Mouse (Mus musculus) megakaryocyte-erythroid progenitor cell, adult 5-6 weeks (primary cell): ENCODE measurements around the gene Egflam. TPM values are rescaled to one million over a fixed set of nuclear protein-coding genes. Genes with fewer than 3 reads are reported as not detected.

Experiments
- ATAC-seq: replicated peaks from 2 replicates; pipeline ENCODE4 v1.8.0; 2016; ENCODE audit warnings: mild to moderate bottlenecking, inconsistent platforms; ENCODE audit not compliant: severe bottlenecking, poor library complexity, low FRiP score, low TSS enrichment
- total RNA-seq, 2 experiments: library from RNA; stranded (forward) in 1 of 2; stranded (reverse) in 1 of 2; fragments of 200-1000, 215-1000 nt in 1 of 2; fragments of >200 nt in 1 of 2; fragmentation: Nextera tagmentation in 1 of 2; gene quantifications; 2 replicates each; pipeline ENCODE4 v1.2.3; 2014 to 2017

Gene Egflam
- total RNA-seq, 2 experiments from 2014 or later = not detected

DNA sequence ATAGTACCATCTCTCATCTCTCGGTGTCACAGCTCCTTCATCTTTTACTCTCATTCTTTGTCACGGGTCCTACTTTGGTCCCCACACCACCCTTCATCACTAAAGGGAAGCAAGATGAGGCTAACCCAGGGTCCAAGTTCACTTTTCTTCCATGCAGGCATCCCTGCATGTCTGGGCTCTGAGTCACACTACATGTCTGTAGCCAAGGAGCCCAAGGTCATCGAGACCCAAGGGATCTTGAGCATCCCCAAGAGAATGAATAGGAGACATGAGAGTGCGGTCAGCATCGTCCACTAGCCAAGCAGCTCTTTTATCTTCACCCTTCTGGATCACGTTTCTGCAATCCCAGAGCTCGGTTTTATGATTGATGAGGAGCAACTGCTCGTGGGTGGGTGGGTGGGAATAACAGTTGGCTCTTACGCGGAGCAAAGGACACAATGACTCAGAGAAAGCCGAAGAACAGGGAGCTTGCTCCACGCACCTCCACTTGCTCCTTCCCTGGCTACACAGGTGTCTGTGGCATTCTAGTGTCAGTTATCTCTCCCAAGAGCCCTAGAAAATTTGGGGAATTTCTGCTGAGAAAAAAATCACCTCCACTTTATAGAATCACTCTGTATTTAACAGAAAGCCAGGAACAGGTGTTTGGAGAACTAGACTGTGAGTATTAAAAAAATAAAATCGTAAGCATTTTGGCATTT, 164.7 kb downstream of the Egflam start:
- ATAC-seq = no peak

DNA sequence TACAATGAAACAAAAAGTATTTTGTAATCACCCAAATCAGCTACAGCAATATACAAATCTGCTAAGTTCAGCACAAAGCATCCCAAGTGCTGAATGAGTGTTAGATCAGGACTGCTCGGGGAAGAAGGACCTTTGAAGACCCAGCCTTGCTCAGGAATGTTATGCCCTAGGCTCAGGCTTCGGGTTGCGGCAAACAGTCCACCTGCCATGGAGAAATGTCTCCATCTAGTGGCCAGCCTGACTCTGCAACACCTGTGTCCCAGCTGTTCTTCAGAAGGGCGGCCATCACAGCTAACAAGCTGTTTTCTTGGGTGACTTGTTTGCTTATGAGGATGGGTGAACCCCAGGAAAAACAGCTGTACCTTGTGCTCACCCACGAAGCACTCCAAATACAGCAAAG, 172.0 kb downstream of the Egflam start:
- ATAC-seq = peak; percentile 93

DNA sequence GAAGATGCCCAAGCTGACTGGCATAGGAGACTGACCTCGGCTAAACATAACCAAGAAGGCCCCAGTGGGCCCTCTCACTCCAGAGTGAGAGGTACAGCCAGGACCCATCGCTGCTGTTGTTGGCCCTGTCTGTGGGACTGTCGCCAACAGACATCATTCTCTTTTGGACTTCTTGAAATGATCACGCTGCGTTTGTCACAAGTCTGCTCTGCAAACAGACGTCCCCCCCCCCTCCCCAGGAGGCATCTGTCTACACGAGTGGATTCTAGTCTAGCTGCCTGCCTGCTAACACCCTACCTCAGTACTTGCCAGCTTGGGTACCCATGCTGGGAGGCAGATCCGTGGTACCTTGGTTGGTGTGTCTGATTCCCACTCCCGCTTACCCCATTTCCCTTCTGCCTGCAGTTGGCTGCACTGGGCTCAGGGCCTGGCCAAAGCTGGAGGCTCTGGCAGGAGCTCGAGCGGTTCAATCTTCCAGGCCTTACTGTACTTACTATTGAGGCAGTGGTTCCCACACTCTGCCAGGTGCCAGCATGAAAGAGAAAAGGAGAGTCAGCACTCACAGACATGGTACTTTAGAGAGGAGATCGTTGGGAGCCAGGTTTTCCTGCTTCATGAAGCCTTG, 173.9 kb downstream of the Egflam start:
- ATAC-seq = no peak

DNA sequence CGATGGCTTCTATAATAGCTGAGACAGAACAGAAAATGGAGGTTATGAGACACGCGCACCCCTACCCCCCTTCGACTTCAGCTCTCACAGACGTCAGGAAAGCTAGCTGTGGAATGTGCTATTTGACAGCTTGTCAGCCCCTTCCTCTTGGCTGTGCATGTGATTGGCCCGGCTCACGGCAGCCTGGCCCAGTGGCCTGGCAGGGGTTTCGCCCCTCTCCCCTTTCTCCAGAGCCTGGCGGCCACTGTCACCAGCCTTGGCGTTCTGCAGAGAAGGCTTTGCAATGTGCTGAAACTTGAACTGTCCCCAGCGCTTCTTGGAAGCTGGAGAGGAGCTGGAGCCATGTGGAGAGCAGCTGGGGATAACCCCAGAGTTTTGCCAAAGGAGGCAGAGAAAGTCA, 175.4 kb downstream of the Egflam start:
- ATAC-seq = no peak

DNA sequence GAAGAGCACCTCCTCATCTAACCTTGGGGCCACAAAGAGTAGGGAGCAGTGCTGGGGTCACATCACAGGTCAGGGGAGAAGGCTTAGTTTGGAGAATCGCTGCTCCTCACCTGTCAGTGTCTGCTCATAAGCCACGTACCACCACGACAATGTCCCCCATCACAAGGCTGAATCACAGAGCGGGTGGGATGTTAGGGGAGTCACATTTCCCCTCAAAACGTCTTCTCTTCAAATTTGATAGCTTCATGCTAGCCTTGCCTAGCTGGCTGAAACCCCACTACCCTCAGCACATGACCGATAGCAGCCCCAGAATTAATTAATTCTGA, 181.0 kb downstream of the Egflam start:
- ATAC-seq = no peak

DNA sequence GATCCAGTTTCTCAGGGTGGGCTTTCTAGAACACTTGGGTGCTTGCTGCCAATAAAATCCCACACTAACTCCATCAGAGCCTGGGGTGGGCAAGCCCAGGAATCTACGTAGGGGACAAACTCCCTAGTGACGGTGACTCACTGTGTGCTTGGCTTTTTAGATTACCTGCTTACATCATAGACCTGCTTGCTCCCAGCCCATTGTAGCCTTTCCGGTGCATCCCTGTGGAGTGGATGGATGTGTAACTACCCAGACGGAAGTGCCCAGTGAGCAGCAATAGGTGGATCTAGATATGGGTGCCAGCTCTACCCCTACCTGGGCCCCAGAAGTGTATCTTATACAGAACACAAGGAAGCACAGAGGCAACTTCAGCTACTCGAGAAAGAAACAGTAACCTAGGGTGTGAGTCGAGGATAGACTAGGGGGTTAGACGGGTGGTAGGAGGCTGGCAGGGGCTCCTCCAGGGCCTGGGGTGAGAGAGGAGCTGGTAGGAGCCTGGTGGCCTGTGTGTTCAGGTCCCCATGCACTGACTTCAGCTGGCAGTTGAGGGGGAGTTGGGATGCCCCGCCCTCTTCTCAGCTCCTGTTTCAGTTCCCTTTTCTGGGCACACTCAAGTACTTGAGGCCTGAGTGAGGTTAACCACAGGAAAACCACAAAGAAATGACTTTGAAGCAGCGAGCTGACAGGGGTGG, 181.5 kb downstream of the Egflam start:
- peak; percentile 69 for ATAC-seq

DNA sequence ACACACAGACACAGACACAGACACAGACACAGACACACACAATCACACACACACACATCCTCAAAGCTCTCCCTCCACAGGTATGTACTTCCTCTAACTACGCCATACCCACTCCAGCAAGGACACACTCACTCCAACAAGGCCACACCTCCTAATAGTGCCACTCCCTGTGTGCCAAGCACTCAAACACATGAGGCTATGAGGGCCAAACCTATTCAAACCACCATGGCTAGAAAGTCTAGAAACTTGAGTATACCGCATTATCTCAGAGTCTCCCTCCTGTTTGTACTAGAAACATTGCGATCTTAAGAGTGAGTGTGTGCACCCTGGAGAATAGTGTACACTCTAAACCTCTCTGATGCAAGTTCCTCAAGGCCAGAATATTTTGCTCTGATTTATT, 182.3 kb downstream of the Egflam start:
- ATAC-seq = no peak

DNA sequence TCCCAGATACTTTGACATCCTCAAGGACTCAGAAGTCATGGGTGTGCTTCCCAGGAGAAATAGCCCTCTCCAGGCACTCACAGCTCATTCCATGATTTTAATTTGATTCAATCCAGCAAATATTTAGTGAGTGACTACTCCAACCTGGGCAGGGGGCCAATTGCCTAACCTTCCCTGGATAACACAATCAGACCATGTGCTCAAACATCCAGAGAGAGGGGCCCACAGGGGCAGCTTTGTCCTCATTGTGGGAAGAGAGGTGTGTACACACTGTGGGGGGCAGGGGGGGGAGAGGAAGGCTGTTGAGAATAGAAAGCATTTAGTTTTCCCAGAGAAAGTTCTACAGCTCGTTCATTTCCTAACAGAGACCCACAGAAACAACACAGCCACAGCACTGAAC, 184.5 kb downstream of the Egflam start:
- no peak for ATAC-seq

DNA sequence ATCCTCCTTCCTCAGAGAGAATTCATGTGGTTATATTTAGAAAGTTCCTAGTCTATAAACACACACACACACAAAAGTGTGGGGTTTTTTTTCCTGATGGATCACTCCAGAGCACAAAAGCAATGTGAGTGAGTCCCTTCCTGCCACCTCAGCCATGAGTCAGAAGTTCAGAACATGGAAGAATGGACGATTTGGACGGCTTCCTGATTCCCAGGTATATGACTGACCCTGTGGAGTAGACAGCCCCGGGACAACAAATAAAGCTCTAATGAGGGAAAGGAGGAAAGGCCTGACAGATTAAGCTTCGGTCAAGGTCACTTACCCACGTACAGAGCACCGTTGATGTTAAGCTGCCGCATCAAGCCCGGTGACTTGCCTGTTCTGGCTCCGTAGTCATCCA, 190.0 kb downstream of the Egflam start:
- no peak for ATAC-seq

DNA sequence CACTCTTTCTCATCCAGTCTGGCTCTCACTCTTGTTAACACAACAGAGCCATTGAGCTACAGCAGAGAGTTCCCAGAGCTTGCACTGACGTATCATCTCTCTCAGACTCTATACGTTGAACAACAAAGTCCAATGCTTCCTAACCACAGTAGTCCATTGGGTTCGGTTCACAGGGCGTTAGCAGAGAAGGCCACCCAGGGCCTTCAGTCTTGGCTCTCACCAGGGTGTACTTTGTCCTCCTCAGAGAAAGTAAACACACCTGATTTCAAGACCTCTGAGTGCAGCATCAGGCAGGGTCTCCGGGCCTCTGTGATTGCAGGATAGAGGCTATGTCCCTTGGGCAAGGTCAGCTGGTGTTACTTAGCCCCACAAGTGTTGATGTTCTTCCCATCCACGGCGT, 190.9 kb downstream of the Egflam start:
- ATAC-seq = no peak

DNA sequence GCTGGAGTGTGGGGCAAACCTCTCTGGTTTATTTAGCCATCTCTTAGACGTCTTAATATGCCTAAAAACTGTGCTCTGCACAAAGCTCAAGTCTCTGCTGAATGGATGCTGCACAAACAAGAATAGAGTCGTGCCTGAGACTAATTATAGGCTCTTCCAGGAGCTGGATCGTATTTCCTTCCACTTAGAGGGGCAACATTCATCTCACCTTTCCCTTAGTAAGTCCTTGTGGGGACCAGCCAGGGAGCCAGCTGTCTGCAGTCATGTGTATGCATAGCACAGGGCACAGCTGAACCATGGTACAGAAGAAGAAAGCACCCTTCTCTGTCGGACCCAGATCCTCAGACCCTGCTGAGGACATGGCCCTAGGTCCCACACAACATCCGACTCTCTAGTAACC, 192.1 kb downstream of the Egflam start:
- ATAC-seq = no peak

DNA sequence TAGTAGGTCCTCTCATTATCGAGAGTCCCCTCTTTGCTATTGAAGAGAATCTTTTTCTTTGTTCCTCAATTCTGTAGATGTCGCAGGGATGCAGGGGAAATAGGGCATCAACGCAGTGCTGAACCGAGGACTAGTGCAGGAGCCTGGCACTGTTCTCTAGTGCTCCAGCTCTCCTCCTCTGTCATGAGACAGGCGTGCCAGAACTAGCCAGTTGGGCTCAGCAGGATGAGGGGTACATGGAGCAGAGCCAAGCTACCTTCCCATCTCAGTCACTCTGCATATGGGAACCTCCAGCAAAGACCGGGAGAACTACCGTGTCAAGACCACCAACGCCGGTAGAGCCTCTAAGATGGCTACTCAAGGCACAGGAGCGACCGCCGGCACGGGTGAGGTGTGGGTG, 193.3 kb downstream of the Egflam start:
- ATAC-seq = no peak

DNA sequence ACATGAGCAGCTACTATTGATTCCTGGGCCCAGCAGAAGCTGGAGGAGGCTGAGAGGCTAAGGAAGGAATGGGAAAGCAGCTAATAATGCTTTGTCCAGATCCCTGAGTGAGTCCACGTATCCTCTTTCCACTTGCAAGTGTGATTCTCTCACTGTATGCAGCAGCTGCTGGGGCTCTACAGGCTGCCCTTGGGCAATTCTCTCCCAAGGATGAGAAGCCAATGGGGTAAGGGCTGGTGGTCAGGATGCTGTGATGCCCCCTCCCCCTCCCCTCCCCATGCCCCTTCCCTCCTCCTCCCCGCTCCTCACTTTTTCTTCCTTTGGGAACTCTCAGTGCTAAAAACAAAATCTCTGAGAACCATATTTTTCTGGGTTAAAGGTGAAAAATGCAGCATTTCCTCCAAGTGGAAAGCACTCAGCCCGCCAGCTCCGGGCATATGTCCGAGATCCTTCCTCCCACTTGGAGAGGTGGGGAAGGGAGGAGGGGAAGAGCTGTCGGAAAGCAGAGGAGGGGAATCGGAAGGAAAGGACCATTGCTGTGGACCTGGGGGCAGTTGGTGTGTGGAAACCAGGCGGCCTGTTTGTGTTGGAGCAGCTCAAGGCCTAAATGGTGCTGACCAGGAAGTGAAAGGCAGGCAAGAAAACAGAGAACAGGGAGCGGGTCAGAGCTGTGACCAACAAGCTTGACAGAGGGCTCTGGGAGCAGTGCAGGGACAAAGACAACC, 194.4 kb downstream of the Egflam start:
- ATAC-seq = no peak

DNA sequence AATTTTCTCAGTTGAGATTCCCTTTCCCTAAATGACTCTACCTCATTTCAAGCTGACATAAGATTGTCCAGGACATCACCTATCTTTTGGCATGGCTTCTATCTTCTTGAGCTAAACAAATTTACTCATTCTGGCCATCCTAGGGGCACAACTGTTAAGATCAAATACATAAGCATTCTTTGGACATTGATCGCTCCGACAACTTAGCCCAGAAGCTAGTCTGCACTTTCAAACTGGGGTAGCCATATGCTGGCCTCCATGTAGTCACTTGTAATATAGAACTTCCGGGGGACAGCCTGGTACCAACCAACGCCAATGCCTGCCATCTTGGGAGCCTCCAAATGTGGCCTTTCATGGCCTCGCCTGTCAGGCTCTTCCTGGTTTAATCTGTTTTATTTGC, 195.2 kb downstream of the Egflam start:
- no peak for ATAC-seq

DNA sequence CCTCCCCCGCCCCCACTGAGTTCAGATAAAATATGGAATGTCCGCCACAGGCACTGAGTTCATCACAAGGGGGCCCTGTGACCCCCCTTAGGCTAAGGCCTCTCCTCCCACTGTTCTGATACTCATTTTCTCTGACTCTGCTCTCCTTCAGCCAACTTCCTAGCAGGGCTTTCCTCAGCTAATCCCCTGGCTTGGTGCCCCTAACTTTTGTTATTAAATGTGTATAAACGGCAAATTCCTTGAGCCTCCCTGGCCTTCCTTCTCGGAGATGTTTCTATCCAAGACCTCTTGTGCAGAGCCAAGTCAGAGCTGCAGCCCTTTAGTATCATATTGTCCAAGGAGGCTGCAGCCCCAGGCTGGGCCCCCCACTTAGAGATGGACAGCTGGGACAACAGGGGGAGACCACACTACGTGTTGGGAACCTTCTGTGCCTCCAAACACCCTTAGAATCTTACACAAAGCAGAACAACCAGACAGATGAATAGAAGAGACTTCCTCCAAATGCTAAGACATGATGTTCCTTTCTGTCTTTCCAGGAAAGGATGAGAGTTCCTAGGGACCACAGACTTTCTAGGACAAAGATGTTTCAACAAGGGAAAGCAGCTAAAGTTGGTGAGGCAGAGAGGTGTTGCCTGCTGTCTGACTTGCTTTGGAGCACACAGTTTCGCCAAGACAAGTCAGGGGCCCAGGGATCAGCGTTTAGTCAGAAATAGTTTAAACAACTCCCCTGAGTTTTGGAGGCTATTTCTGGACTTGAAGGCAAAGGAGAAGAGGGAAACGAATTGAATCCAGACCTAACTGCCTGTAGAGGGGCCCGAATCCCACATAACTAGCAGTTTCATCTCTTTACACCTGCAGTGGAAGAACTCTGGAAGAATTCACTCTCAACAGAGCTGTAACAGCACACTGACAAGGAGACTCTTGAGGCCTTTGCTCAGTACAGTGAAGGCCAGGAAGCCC, 196.5 kb downstream of the Egflam start:
- no peak for ATAC-seq

DNA sequence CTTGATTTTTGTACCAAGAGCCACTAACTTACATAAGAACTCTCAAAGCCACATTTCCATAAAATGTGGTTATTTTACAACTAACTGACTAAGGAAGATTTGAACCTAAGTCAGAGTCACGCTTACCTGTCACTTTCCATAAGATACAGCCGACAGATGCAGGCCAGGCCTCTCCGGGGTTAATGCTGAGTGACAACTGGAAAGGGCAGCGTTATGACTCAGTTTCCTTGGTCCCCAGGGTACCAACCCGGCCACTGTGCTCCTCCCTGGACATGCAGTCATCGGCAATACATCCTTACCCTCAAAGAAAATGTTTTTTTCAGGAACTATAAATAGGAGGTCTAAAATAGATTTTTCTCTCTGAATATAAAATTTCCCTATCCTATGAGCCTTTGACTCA, 197.9 kb downstream of the Egflam start:
- ATAC-seq = no peak

DNA sequence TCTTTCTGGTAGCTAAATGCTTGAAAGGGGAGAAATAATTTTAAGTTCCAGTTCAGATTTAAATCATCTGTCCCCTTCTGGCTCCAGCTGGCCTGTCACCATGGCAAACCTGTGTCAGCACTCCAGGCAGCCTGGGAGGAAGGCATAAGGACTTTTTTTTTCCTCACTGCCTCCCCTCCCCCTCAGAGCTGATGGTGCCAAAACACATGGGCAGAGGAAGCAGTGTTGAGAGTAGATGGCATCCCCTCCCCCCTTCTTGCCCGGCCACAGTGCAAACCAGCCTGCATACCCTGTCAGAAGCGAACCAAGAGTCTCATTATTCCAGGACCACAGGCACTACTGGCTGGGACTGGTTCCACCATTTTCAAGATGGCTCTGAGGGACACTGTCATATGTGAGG, 199.4 kb downstream of the Egflam start:
- no peak for ATAC-seq

DNA sequence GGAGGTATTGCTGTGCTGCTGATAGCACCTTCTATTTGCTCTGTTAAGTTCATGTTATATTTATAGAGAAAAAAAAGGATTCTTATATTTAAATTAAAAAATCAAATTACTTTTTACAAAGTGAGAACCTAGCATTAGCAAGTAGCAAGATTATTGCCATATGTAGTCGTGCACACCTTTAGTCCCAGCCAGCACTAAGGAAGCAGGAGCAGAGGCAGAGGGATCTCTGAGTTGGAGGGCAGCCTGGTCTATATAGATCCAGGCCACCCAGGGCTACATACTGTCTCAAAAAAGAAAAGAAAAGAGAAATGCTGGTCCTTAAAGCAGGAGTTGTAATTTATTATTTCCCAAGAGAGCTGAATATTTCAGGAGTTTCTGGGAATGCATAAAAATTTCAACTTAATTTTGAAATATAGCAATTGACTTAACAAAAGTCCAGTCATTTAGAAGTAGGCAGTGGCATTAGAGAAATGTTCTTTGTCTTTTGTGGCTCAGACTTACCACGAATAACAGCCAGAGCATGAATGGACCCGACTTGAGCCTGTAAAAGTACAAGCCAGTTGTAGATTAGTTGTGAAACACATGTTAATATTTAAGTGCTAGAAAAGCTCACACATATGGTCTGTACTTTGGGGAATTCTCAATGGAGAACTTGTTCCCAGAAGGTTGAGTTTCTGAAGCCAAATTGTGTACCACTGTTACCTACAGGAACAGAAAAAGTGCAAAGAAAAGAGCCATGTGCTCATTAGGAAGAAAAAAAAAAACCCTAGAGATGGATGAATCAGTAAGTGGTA, 200.3 kb downstream of the Egflam start:
- no peak for ATAC-seq

DNA sequence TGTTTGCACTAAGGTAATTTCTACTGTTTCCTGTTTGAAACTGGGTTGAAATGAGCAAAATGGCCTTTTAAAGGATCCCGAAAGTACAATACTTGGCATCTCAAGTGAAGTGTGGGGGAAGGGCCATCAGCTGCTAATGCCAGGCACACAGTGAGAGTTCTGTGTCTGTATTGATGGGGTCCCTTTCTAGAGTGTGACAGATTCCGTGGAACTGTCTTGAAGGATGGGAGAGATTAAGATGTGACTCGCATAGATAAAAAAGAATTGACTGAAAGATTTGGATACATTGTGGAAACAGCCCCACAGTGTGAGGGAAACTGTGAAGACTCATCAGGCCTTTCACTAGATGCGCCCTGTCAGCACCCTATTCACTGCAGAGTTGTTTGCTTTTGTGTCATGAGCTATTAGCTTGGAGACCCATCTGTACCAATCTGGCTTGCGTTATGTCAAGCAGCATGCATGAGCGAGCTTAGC, 203.4 kb downstream of the Egflam start:
- no peak for ATAC-seq
